Mouse (Mus musculus) intestine, embryonic 16.5 days (tissue): ENCODE data around the gene Nav2. TPM values are rescaled to one million over a fixed set of nuclear protein-coding genes. Genes with fewer than 3 reads are reported as not detected.

Source experiments
- ATAC-seq: fragments of 200-750 bp; cut with Nextera tagmentation; 2 replicates; pipeline ENCODE4 v1.8.0; 2017; ENCODE audit warnings: moderate TSS enrichment, moderate library complexity
- H3K27ac ChIP-seq: fragments of 300-500 bp; sonication (generic); 2 replicates; pipeline ENCODE4 v1.5.1; 2014; ENCODE audit warnings: mild to moderate bottlenecking, low read length
- H3K27me3 ChIP-seq: fragments of 300-500 bp; sonication (generic); replicated peaks from 2 replicates; pipeline ENCODE4 v1.6.1; 2014; ENCODE audit warnings: low read length, control low read depth, mixed read lengths; ENCODE audit not compliant: control insufficient read depth, insufficient read depth
- H3K36me3 ChIP-seq: fragments of 300-500 bp; sonication (generic); 2 replicates; pipeline ENCODE4 v1.6.1; 2014; ENCODE audit warnings: low read length, control low read depth; ENCODE audit not compliant: control insufficient read depth, insufficient read depth
- H3K4me1 ChIP-seq: fragments of 300-500 bp; sonication (generic); 2 replicates; pipeline ENCODE4 v1.6.1; 2014; ENCODE audit warnings: low read length, control low read depth, mixed read lengths; ENCODE audit not compliant: control insufficient read depth, insufficient read depth
- H3K4me2 ChIP-seq: fragments of 300-500 bp; sonication (generic); 2 replicates; pipeline ENCODE4 v1.6.1; 2014; ENCODE audit warnings: low read depth, low read length, control low read depth
- H3K4me3 ChIP-seq: fragments of 300-500 bp; sonication (generic); 2 replicates; pipeline ENCODE4 v1.5.1; 2014; ENCODE audit warnings: mild to moderate bottlenecking, low read length
- H3K9ac ChIP-seq: fragments of 300-500 bp; sonication (generic); 2 replicates; pipeline ENCODE4 v1.6.1; 2014; ENCODE audit warnings: low read depth, low read length
- H3K9me3 ChIP-seq: fragments of 300-500 bp; sonication (generic); 2 replicates; pipeline ENCODE4 v1.6.1; 2016; ENCODE audit warnings: low read length, control low read depth; ENCODE audit not compliant: control insufficient read depth
- WGBS: fragments of 180-500 bp; shearing (Covaris S2); extraction: QIAGEN DNeasy Blood & Tissue Kit; methylation state at CpG from one replicate; pipeline ENCODE4 v1.1.7; 2014; 5-methylcytosine and 5-hydroxymethylcytosine counted together
- polyA plus RNA-seq: library from polyadenylated mRNA; unstranded; fragments of >200 nt; fragmentation: Nextera tagmentation; extraction: Ambion mirVana; gene quantifications from 2 replicates; pipeline ENCODE4 v1.2.1, GENCODE M21; 2015

Gene Nav2
- polyA plus RNA-seq, 1 experiment from 2014 or later, result 15.3 TPM

DNA sequence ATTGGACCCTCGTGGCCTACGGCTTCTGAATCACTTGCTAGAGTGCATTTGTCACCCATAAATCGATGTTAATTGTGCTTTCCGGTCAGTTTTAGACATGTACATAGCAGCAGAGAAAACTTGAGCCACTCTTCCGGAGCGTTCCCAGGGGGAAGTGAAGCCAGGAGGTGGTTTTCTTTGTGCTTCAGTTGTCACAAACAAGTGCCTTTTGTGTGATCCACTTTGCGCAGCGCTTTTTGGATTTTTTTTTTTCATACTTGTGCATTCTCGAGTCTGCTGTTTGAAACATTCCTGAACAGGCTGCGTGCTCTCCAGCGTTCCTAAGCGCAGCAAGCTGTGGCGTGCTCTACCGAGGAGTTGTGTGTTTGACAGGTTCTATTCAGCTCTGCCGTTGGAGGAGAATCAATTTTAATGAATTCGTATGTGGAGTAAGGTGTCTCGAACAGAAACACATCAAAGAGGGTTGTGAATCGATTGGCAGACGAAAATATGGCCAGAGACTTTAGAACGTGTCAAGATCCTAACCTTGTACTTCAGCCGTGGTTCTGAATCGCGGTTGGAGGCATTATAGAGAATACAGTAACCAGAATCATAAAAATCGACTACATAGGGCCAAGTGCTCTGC is 10.9 kb upstream of the Nav2 start:
- no peak for ATAC-seq
- WGBS, result 67% methylated on average over 24 of the region's 24 CpGs
- Histone ChIP-seq H3K27me3 (no peaks in the 10 kb centered on the region), H3K9me3 (no peaks in the 10 kb centered on the region), H3K36me3 (no peaks in the 10 kb centered on the region), H3K4me1 (no peaks in the 10 kb centered on the region), H3K27ac (no peak overlapping the region), H3K4me2 (no peak overlapping the region), H3K9ac (no peak overlapping the region), H3K4me3 (no peak overlapping the region)

DNA sequence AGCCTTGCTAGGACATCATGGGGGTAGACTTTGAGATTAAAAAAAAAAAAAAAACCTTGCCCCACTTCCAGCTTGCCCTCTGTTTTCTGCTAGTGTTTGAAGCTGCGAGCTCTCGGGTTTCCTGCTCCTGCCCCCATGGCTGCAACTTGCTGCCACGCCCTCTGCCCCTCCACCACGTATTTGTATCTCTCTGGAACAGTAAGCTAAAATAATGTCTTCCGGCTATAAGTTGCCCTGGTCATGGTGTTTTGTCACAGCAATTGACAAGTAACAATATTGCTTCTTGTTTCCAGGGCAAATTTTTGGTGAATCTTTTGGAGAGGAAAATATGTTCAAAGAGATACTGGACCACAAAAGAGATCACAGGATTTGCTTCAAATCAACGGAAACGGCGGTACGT is 10.1 kb upstream of the Nav2 start:
- Histone ChIP-seq H3K9me3 (no peaks in the 10 kb centered on the region), H3K4me3 (no peak overlapping the region), H3K36me3 (no peaks in the 10 kb centered on the region), H3K27ac (no peak overlapping the region), H3K4me1 (no peaks in the 10 kb centered on the region), H3K27me3 (no peaks in the 10 kb centered on the region), H3K4me2 (no peak overlapping the region), H3K9ac (no peak overlapping the region)
- ATAC-seq, result no peak
- 63% methylated on average over 9 of the region's 9 CpGs for WGBS

DNA sequence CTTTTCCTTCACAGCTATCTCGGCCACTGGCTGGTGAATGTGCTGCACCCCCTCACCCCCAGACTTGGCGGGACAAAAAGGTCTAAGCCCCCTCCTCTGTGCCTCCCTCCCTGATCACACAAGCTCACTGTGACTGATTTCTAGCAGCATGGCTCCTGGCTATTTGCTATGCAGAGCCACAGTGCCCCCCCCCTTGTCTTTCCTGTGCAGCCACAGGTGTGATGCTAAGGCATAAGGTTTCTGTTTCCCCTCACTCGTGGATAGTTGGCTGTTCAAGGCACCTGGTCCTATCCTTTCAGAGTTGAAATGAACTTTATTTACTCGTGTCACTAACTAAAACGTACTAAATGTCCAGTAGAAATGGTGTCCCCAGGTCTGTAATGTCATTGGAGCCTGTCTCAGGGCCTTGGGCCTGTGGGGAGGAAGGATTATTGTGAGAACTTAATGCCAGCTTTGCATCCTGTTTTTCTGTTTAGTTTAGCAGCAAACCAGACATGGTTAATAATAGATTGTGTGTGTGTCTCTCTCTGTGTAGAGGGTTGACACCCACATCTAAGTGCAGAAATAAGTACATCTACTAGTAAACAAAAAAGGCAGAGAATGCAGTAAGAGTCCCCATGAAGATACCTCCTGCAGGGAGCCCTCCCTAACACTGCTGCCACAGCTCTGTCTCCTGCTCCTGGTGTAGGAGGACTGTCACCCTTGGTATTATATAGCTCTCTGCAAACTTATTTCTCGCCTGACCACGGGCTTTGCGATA is 7.9 kb upstream of the Nav2 start:
- H3K4me2 ChIP-seq, result no peak overlapping the region
- no peak overlapping the region for H3K9ac ChIP-seq
- H3K36me3 ChIP-seq, result no peaks in the 10 kb centered on the region
- no peak overlapping the region for H3K27ac ChIP-seq
- H3K9me3 ChIP-seq, result no peaks in the 10 kb centered on the region
- H3K4me1 ChIP-seq, result no peaks in the 10 kb centered on the region
- no peak for ATAC-seq
- WGBS, result 68% methylated on average over 8 of the region's 8 CpGs
- H3K27me3 ChIP-seq, result no peaks in the 10 kb centered on the region
- H3K4me3 ChIP-seq, result no peak overlapping the region

DNA sequence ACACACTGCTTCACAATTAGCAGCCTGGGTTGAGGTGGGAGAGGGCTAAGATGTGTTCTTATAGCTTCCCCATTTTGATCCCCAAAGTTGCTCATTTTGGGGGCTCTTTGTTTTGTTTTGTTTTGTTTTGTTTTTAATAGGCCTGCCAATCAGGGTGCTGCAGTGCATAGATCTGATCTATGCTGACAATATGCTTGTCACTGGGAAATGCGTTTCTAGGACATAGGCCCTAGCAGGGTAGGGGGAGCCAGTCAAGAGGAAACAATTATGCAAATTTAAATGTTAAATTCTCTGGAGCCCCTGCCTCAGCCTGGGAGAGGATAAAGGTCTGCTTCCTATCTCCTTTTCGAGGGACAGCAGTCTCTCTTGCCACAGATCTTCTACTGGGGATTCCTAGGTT is 6.1 kb upstream of the Nav2 start:
- no peak overlapping the region for H3K4me2 ChIP-seq
- H3K4me1 ChIP-seq, result no peaks in the 10 kb centered on the region
- no peak overlapping the region for H3K27ac ChIP-seq
- H3K36me3 ChIP-seq, result no peaks in the 10 kb centered on the region
- no peaks in the 10 kb centered on the region for H3K27me3 ChIP-seq
- no peak for ATAC-seq
- H3K9me3 ChIP-seq, result no peaks in the 10 kb centered on the region
- H3K9ac ChIP-seq, result no peak overlapping the region
- H3K4me3 ChIP-seq, result no peak overlapping the region
- 33% methylated on average over 2 of the region's 2 CpGs for WGBS

DNA sequence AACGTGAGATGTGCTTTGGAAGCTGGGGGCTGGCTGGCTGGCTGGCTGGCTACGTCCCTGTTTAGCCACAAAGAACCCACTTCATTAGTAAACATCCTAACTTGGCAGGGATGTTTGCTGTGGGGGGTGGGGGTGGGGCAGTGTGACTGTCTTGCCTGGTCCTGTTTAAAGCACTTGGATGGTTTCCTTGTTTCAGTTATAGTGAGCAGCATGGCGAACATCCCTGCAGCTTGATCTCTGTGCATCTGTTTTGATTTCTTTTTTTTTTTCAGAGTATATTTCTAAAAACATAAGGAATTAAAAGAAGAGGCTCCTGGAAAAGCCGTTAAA is 791 bp downstream of the Nav2 start:
- Histone ChIP-seq H3K9ac (no peak overlapping the region), H3K36me3 (no peaks in the 10 kb centered on the region), H3K4me1 (peaks cover 4% of the 10 kb centered on the region; the same call in 1 of the 2 replicates), H3K4me2 (no peak overlapping the region), H3K9me3 (no peaks in the 10 kb centered on the region), H3K27ac (no peak overlapping the region), H3K4me3 (no peak overlapping the region), H3K27me3 (no peaks in the 10 kb centered on the region)
- ATAC-seq, result no peak
- 45% methylated on average over 4 of the region's 4 CpGs for WGBS

DNA sequence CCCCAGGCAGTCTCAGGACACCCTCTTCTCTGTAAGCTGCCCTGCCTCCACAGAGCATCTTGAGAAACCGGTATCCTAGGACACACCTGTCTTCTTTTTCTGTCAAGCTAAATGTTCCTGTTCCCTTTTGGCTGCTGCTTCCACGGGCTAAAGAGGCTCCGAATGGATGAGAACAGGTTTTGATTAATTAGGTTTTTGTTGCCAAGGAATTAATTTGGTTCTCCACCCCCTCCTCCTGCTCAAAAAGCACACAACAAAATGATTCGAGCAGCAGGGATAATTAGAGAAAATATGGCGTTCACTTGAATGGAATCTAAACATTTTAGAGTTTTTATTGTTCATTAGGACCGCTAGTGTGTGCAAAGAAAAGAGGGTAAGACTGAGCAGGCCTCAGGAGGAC is 1.8 kb downstream of the Nav2 start:
- Histone ChIP-seq H3K4me1 (peaks cover 4% of the 10 kb centered on the region; the same call in 1 of the 2 replicates), H3K4me2 (no peak overlapping the region), H3K27me3 (no peaks in the 10 kb centered on the region), H3K4me3 (no peak overlapping the region), H3K9me3 (no peaks in the 10 kb centered on the region), H3K27ac (no peak overlapping the region), H3K9ac (no peak overlapping the region), H3K36me3 (no peaks in the 10 kb centered on the region)
- ATAC-seq, result no peak
- WGBS, result 63% methylated on average over 6 of the region's 6 CpGs

DNA sequence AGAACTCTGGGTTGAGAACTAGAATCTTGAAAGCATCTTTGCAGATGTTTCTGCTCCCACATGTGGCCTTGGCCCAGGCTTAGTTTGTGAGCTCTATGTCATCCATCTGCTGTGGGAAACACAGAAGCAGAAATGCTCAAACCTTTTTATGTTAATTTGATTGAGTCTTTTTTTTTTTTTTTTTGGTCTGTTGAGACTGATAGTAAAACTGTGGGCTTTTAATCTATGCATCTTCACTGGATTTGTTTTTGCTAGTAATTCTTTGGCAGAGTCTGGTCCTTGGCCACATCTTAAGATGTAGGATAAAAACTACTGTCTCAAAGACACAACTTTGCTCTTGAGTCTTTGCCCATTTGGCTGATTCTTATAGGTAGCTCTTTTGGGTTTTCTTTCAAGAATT is 2.6 kb downstream of the Nav2 start:
- Histone ChIP-seq H3K4me3 (no peak overlapping the region), H3K36me3 (no peaks in the 10 kb centered on the region), H3K9me3 (no peaks in the 10 kb centered on the region), H3K4me2 (no peak overlapping the region), H3K27ac (no peak overlapping the region), H3K4me1 (peaks cover 7% of the 10 kb centered on the region), H3K9ac (no peak overlapping the region), H3K27me3 (no peaks in the 10 kb centered on the region)
- no peak for ATAC-seq

DNA sequence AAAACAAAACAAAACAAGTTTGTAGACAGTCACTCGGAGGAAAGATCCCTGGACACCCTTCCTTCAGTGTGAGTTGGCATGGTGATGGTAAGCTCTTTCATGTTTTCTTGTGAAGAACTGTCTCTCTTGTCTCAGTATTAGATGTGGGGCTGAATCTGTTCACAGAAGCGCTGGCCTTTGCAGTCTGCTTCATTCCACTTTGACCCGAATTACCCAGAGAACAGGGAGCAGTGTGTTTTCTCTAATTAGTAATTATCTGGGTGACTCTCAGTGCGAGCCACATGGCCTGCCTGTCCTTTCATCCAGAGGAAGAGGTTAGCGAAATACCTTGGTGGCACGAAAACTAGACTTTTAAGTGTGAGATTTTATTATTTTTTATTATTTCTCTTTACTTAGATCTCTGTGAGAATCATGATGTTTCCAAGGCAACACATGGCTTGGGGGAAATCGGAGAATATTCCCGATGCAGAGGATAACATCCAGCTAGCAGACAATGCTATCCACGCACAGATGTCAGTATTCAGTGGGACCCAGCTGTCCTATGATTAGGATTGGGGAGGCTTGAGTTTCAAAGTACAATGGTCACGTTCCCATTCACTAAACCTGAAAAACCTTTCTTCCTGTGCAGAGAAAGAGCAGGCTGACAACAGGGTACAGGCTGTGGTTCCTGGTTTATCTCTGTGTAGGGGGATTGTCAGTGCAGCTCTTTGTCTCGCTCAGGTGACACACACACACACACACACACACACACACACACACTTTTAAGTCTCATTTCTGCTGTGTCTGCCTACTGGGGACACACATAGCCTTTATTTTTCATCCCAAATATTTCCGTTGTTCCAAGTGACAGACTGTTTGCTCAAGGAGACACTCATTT is 6.4 kb downstream of the Nav2 start:
- H3K9ac ChIP-seq, result no peak overlapping the region
- no peaks in the 10 kb centered on the region for H3K9me3 ChIP-seq
- H3K4me3 ChIP-seq, result no peak overlapping the region
- 0 out of 2 replicates have a peak, but pooled peaks cover 3% of the 10 kb centered on the region for H3K27me3 ChIP-seq
- H3K27ac ChIP-seq, result no peak overlapping the region
- 64% methylated on average over 12 of the region's 12 CpGs for WGBS
- H3K36me3 ChIP-seq, result no peaks in the 10 kb centered on the region
- H3K4me2 ChIP-seq, result no peak overlapping the region
- H3K4me1 ChIP-seq, result peaks cover 12% of the 10 kb centered on the region
- no peak for ATAC-seq

DNA sequence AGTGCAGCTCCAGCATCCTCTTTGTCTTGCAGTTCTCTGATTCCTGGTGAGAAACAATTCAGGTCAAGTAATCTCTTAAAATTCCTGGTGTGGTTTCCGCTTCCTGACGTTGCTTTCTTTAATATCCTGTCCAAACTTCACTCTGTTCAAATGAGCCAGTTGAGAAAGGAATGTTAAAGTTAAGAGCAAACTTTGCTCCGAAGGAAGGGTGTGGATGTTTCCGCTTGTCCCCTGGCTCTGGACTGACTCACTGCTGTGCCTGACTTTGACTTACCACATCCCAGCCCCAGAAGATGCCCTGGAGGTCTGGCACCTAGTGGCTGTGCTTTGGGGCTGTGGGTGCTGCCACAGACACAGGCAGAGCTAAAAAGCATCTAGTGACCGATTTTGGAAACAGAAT is 8.9 kb downstream of the Nav2 start:
- Histone ChIP-seq H3K9me3 (no peaks in the 10 kb centered on the region), H3K27ac (no peak overlapping the region), H3K4me1 (peaks cover 12% of the 10 kb centered on the region), H3K4me2 (no peak overlapping the region), H3K9ac (no peak overlapping the region), H3K27me3 (0 out of 2 replicates have a peak, but pooled peaks cover 3% of the 10 kb centered on the region), H3K36me3 (no peaks in the 10 kb centered on the region), H3K4me3 (no peak overlapping the region)
- ATAC-seq, result no peak
- WGBS, result 29% methylated on average over 5 of the region's 5 CpGs
